Mouse (Mus musculus) thymus, postnatal 10 days (tissue): Measurements from ENCODE around the gene Rhou.
"Not testable (repeated sequence)": the region's sequence is repeated elsewhere in the genome, so short reads cannot be mapped to it uniquely, and the experiment has no call there.

Experiments used
- DNase-seq, 2 experiments: peaks; one replicate each; pipeline ENCODE4 v3.0.0; 2021; ENCODE audit warnings: low spot score in 2 of 2

Gene Rhou

GRCm38 (mm10) chr8:123653308-123653993 is at the start of gene Rhou:
Rhou (plus strand) TSS chr8:123653929.
- peak; percentile 22 to 66 for DNase-seq

GRCm38 (mm10) chr8:123612652-123613051 is 41.1 kb upstream of the Rhou start:
- DNase-seq, result not testable (repeated sequence)

- DNase-seq, result not testable (repeated sequence)
Observed at GRCm38 (mm10) chr8:123623523-123623922, 30.2 kb upstream of the Rhou start.

- DNase-seq, result no peak
Observed at GRCm38 (mm10) chr8:123624274-123624673, 29.5 kb upstream of the Rhou start.

- no peak for DNase-seq
Observed at GRCm38 (mm10) chr8:123624702-123625101, 29.0 kb upstream of the Rhou start.

GRCm38 (mm10) chr8:123625717-123626116 is 28.0 kb upstream of the Rhou start:
- DNase-seq, result no peak

- DNase-seq, result no peak
Observed at GRCm38 (mm10) chr8:123627410-123628147, 26.1 kb upstream of the Rhou start.

GRCm38 (mm10) chr8:123628253-123628967 is 25.3 kb upstream of the Rhou start:
- DNase-seq, result peak; percentile 7 to 47

GRCm38 (mm10) chr8:123628968-123629755 is 24.6 kb upstream of the Rhou start:
- DNase-seq, result peak in 1 of 2 experiments; percentile 51

- no peak for DNase-seq
Observed at GRCm38 (mm10) chr8:123630058-123630457, 23.7 kb upstream of the Rhou start.

- DNase-seq, result no peak
Observed at GRCm38 (mm10) chr8:123630841-123631251, 22.9 kb upstream of the Rhou start.

- not testable (repeated sequence) for DNase-seq
Observed at GRCm38 (mm10) chr8:123631746-123632145, 22.0 kb upstream of the Rhou start.

- DNase-seq, result no peak
Observed at GRCm38 (mm10) chr8:123632257-123632656, 21.5 kb upstream of the Rhou start.

- DNase-seq, result no peak
Observed at GRCm38 (mm10) chr8:123633801-123634200, 19.9 kb upstream of the Rhou start.

GRCm38 (mm10) chr8:123634395-123635131 is 19.2 kb upstream of the Rhou start:
- DNase-seq, result no peak

- no peak for DNase-seq
Observed at GRCm38 (mm10) chr8:123635671-123636070, 18.1 kb upstream of the Rhou start.

GRCm38 (mm10) chr8:123643330-123644051 is 10.2 kb upstream of the Rhou start:
- peak in 1 of 2 experiments; percentile 45 for DNase-seq

GRCm38 (mm10) chr8:123645229-123645628 is 8.5 kb upstream of the Rhou start:
- DNase-seq, result no peak

- no peak for DNase-seq
Observed at GRCm38 (mm10) chr8:123648245-123649170, 5.2 kb upstream of the Rhou start.
